Mouse (Mus musculus): ENCODE results near the gene Zmynd10. TPM values are rescaled to one million over a fixed set of nuclear protein-coding genes. Genes with fewer than 3 reads are reported as not detected.

The Zmynd10 gene
- polyA plus RNA-seq, 1 experiment from 2014 or later = 0.93 TPM

DNA sequence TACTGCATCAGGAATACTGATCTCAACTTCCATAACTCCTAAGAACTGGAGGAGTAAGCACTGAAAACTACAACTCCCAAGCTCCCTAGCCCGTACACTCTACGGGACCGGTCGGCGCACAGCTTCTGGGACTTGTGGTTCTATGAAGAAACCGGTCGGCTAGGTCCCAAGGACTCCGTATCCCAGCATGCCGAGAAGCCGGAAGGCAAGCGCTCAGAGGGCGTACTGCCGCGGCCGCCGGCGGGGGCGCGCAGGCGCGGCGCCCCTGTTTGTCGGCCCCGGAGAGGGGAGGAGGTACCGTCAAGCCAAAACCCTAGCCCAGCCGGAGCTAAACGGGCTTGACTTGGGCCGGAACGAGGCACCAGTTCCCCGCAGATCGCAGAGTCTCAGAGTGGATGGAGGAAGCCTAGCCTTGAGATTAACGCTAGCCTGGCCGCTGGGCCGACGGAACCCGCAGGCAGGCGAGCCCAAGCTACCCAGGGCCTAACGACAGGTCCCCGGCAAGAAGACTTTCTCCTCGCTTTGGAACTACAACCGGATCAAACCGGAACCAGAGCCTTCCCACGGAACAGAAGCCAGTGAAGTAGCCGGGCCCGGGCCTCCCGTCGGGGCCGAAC is 13.2 kb upstream of the Zmynd10 start, which contains the start of gene Tmem115:
Gene Tmem115 (plus strand): TSS at position 155 of the 617 bp plus-strand sequence.
- Histone ChIP-seq H3K36me3 (replicated peaks; ENCODE audit: control insufficient read depth, insufficient read depth, low read depth, low read length) (no peaks in the 10 kb centered on the region; the same call in 1 of the 2 replicates), H3K4me2 (ENCODE audit: low read depth, low read length) (peak within 1 kb of the TSS; percentile 95), H3K4me3 (ENCODE audit: low read depth, low read length) (peak within 1 kb of the TSS; percentile 88), H3K9me3 (replicated peaks; ENCODE audit: control insufficient read depth, low read length) (no peaks in the 10 kb centered on the region), H3K27ac (replicated peaks; ENCODE audit: low read depth, low read length) (0 out of 2 replicates have a peak within 1 kb of the TSS, but pooled peaks have one; percentile 16), H3K27me3 (ENCODE audit: control insufficient read depth, insufficient read depth, low read length) (no peaks in the 10 kb centered on the region), H3K9ac (replicated peaks; ENCODE audit: low read length) (peak within 1 kb of the TSS; percentile 76), H3K4me1 (ENCODE audit: control insufficient read depth, insufficient read depth, low read length) (peaks cover 9% of the 10 kb centered on the region)
- peak; percentile 98 for DNase-seq (ENCODE audit: low spot score)
- under 1% methylated on average over 46 of the region's 48 CpGs for WGBS
- peak; percentile 98 for ATAC-seq (replicated peaks; ENCODE audit: insufficient number of reproducible peaks, low FRiP score, low TSS enrichment, low read depth)

- Histone ChIP-seq H3K27me3 (ENCODE audit: control insufficient read depth, insufficient read depth, low read length) (no peaks in the 10 kb centered on the region), H3K27ac (replicated peaks; ENCODE audit: low read depth, low read length) (0 out of 2 replicates have a peak overlapping the region, but pooled peaks have one; percentile 16), H3K4me2 (ENCODE audit: low read depth, low read length) (peak overlapping the region; percentile 95), H3K9ac (replicated peaks; ENCODE audit: low read length) (peak overlapping the region; percentile 76), H3K9me3 (replicated peaks; ENCODE audit: control insufficient read depth, low read length) (no peaks in the 10 kb centered on the region), H3K4me3 (ENCODE audit: low read depth, low read length) (peak overlapping the region; percentile 88), H3K4me1 (ENCODE audit: control insufficient read depth, insufficient read depth, low read length) (peaks cover 9% of the 10 kb centered on the region), H3K36me3 (replicated peaks; ENCODE audit: control insufficient read depth, insufficient read depth, low read depth, low read length) (no peaks in the 10 kb centered on the region; the same call in 1 of the 2 replicates)
- DNase-seq (ENCODE audit: low spot score) = no peak
- under 1% methylated on average over 40 of the region's 40 CpGs for WGBS
- ATAC-seq (replicated peaks; ENCODE audit: insufficient number of reproducible peaks, low FRiP score, low TSS enrichment, low read depth) = peak; percentile 2; the same call in 1 of the 2 replicates
These were observed 12.5 kb upstream of the Zmynd10 start for GRCm38 (mm10) chr9:107534408-107535202.

DNA sequence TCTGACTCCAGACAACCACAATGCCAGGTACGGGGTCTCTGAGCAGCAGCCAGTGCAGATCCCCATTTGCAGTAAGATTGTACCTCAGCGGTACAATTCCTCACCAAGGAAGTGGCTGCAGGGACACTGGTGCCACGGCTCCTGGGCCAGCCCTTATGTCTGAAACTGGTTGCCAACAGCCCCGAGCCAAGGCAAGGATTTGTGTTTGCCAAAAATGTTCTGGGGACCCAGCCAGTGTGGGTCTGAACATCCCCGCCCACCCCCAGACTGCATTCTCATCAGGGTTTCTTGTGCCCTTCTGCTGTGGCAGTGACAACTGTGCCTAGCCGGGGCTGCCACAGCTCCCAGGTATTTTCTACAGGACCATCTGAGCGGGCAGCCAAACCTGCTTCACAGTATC is 8.9 kb upstream of the Zmynd10 start:
- 94% methylated on average over 7 of the region's 7 CpGs for WGBS
- Histone ChIP-seq H3K36me3 (replicated peaks; ENCODE audit: control insufficient read depth, insufficient read depth, low read depth, low read length) (no peaks in the 10 kb centered on the region; the same call in 1 of the 2 replicates), H3K9me3 (replicated peaks; ENCODE audit: control insufficient read depth, low read length) (no peaks in the 10 kb centered on the region), H3K9ac (replicated peaks; ENCODE audit: low read length) (no peak overlapping the region), H3K27ac (replicated peaks; ENCODE audit: low read depth, low read length) (no peak overlapping the region), H3K4me3 (ENCODE audit: low read depth, low read length) (no peak overlapping the region), H3K27me3 (ENCODE audit: control insufficient read depth, insufficient read depth, low read length) (no peaks in the 10 kb centered on the region), H3K4me2 (ENCODE audit: low read depth, low read length) (no peak overlapping the region), H3K4me1 (ENCODE audit: control insufficient read depth, insufficient read depth, low read length) (peaks cover 9% of the 10 kb centered on the region)
- ATAC-seq (replicated peaks; ENCODE audit: insufficient number of reproducible peaks, low FRiP score, low TSS enrichment, low read depth) = no peak
- DNase-seq (ENCODE audit: low spot score) = no peak

GRCm38 (mm10) chr9:107538711-107539110 is 8.4 kb upstream of the Zmynd10 start:
- 95% methylated on average over 3 of the region's 3 CpGs for WGBS
- ATAC-seq (replicated peaks; ENCODE audit: insufficient number of reproducible peaks, low FRiP score, low TSS enrichment, low read depth) (no peak), DNase-seq (ENCODE audit: low spot score) (no peak)
- no peak overlapping the region for H3K9ac ChIP-seq (replicated peaks; ENCODE audit: low read length)
- H3K4me2 ChIP-seq (ENCODE audit: low read depth, low read length) = no peak overlapping the region
- H3K27me3 ChIP-seq (ENCODE audit: control insufficient read depth, insufficient read depth, low read length) = no peaks in the 10 kb centered on the region
- H3K4me3 ChIP-seq (ENCODE audit: low read depth, low read length) = no peak overlapping the region
- peaks cover 9% of the 10 kb centered on the region for H3K4me1 ChIP-seq (ENCODE audit: control insufficient read depth, insufficient read depth, low read length)
- no peak overlapping the region for H3K27ac ChIP-seq (replicated peaks; ENCODE audit: low read depth, low read length)
- no peaks in the 10 kb centered on the region for H3K9me3 ChIP-seq (replicated peaks; ENCODE audit: control insufficient read depth, low read length)
- H3K36me3 ChIP-seq (replicated peaks; ENCODE audit: control insufficient read depth, insufficient read depth, low read depth, low read length) = no peaks in the 10 kb centered on the region; the same call in 1 of the 2 replicates

- no peaks in the 10 kb centered on the region for H3K9me3 ChIP-seq (replicated peaks; ENCODE audit: control insufficient read depth, low read length)
- 94% methylated on average over 8 of the region's 8 CpGs for WGBS
- no peak for DNase-seq (ENCODE audit: low spot score)
- H3K27me3 ChIP-seq (ENCODE audit: control insufficient read depth, insufficient read depth, low read length) = no peaks in the 10 kb centered on the region
- no peak for ATAC-seq (replicated peaks; ENCODE audit: insufficient number of reproducible peaks, low FRiP score, low TSS enrichment, low read depth)
- no peak overlapping the region for H3K4me3 ChIP-seq (ENCODE audit: low read depth, low read length)
- peaks cover 9% of the 10 kb centered on the region for H3K4me1 ChIP-seq (ENCODE audit: control insufficient read depth, insufficient read depth, low read length)
- no peak overlapping the region for H3K9ac ChIP-seq (replicated peaks; ENCODE audit: low read length)
- H3K4me2 ChIP-seq (ENCODE audit: low read depth, low read length) = no peak overlapping the region
- H3K27ac ChIP-seq (replicated peaks; ENCODE audit: low read depth, low read length) = no peak overlapping the region
- H3K36me3 ChIP-seq (replicated peaks; ENCODE audit: control insufficient read depth, insufficient read depth, low read depth, low read length) = no peaks in the 10 kb centered on the region; the same call in none of the 2 replicates
These were observed 7.2 kb upstream of the Zmynd10 start for GRCm38 (mm10) chr9:107539940-107540339.

DNA sequence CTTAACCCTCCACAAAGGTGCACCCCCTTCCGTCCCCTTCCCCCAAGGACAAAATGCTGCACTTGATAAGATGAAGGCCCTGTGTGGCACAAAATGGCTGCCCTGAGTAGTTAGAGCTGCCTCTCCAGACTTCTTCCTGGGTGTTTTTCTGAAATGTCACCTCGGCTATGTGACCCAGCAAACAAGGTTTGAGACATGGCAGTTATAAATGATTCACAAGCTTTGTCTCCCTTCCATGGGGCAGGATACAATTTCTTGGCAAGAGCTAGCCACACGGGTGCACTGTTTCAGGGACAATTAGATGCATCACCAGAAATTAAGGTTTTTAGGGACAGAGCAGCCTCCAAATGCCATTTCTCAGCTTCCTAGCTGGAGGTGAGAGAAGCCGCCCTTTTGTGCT is 6.7 kb upstream of the Zmynd10 start:
- H3K4me3 ChIP-seq (ENCODE audit: low read depth, low read length) = no peak overlapping the region
- H3K9me3 ChIP-seq (replicated peaks; ENCODE audit: control insufficient read depth, low read length) = no peaks in the 10 kb centered on the region
- no peak for DNase-seq (ENCODE audit: low spot score)
- H3K9ac ChIP-seq (replicated peaks; ENCODE audit: low read length) = no peak overlapping the region
- H3K4me2 ChIP-seq (ENCODE audit: low read depth, low read length) = no peak overlapping the region
- peaks cover 9% of the 10 kb centered on the region for H3K4me1 ChIP-seq (ENCODE audit: control insufficient read depth, insufficient read depth, low read length)
- no peak for ATAC-seq (replicated peaks; ENCODE audit: insufficient number of reproducible peaks, low FRiP score, low TSS enrichment, low read depth)
- H3K27ac ChIP-seq (replicated peaks; ENCODE audit: low read depth, low read length) = no peak overlapping the region
- no peaks in the 10 kb centered on the region for H3K27me3 ChIP-seq (ENCODE audit: control insufficient read depth, insufficient read depth, low read length)
- 77% methylated on average over 4 of the region's 4 CpGs for WGBS
- H3K36me3 ChIP-seq (replicated peaks; ENCODE audit: control insufficient read depth, insufficient read depth, low read depth, low read length) = no peaks in the 10 kb centered on the region; the same call in none of the 2 replicates

- DNase-seq (ENCODE audit: low spot score) = no peak
- H3K9ac ChIP-seq (replicated peaks; ENCODE audit: low read length) = no peak overlapping the region; the same call in 1 of the 2 replicates
- no peak for ATAC-seq (replicated peaks; ENCODE audit: insufficient number of reproducible peaks, low FRiP score, low TSS enrichment, low read depth)
- peak overlapping the region; percentile 80 for H3K4me2 ChIP-seq (ENCODE audit: low read depth, low read length)
- peaks cover 6% of the 10 kb centered on the region for H3K4me1 ChIP-seq (ENCODE audit: control insufficient read depth, insufficient read depth, low read length)
- WGBS = 37% methylated on average over 10 of the region's 10 CpGs
- H3K9me3 ChIP-seq (replicated peaks; ENCODE audit: control insufficient read depth, low read length) = no peaks in the 10 kb centered on the region
- no peaks in the 10 kb centered on the region; the same call in none of the 2 replicates for H3K36me3 ChIP-seq (replicated peaks; ENCODE audit: control insufficient read depth, insufficient read depth, low read depth, low read length)
- no peaks in the 10 kb centered on the region for H3K27me3 ChIP-seq (ENCODE audit: control insufficient read depth, insufficient read depth, low read length)
- H3K4me3 ChIP-seq (ENCODE audit: low read depth, low read length) = peak overlapping the region; percentile 65
- no peak overlapping the region for H3K27ac ChIP-seq (replicated peaks; ENCODE audit: low read depth, low read length)
These were observed 6.1 kb upstream of the Zmynd10 start for GRCm38 (mm10) chr9:107541005-107541404.

All from embryonic facial prominence, embryonic 11.5 days (tissue).